Mouse (Mus musculus) retina, embryonic 14.5 days (tissue): ENCODE results near the gene Gemin7.

Experiments
- DNase-seq: peaks from one replicate; pipeline ENCODE4 v3.0.0-alpha.2; 2015; ENCODE audit warnings: low spot score

The Gemin7 gene

GRCm38 (mm10) chr7:19575559-19575958, 1.8 kb downstream of the Gemin7 start:
- no peak for DNase-seq

GRCm38 (mm10) chr7:19573776-19574140, 3.6 kb downstream of the Gemin7 start:
- no peak for DNase-seq

GRCm38 (mm10) chr7:19572926-19573775, 4.2 kb downstream of the Gemin7 start:
- DNase-seq, result peak; percentile 87

- no peak for DNase-seq
Observed at GRCm38 (mm10) chr7:19569647-19570046, 7.7 kb downstream of the Gemin7 start.

GRCm38 (mm10) chr7:19567426-19567825, 10.0 kb downstream of the Gemin7 start:
- no peak for DNase-seq

- DNase-seq, result no peak
Observed at GRCm38 (mm10) chr7:19565803-19566202, 11.6 kb downstream of the Gemin7 start.

- no peak for DNase-seq
Observed at GRCm38 (mm10) chr7:19564455-19564854, 12.9 kb downstream of the Gemin7 start.

GRCm38 (mm10) chr7:19563884-19564283, 13.5 kb downstream of the Gemin7 start:
- DNase-seq, result no peak

GRCm38 (mm10) chr7:19562643-19563410, 14.6 kb downstream of the Gemin7 start, which contains the start of gene Ppp1r37:
TSS of gene Ppp1r37 (minus strand) at chr7:19563076.
- peak; percentile 67 for DNase-seq

- DNase-seq, result peak; percentile 99
Observed at GRCm38 (mm10) chr7:19561765-19562642, 15.4 kb downstream of the Gemin7 start.

GRCm38 (mm10) chr7:19561431-19561764, 16.0 kb downstream of the Gemin7 start:
- DNase-seq, result peak; percentile 26

GRCm38 (mm10) chr7:19560491-19561260, 16.7 kb downstream of the Gemin7 start:
- no peak for DNase-seq

- peak; percentile 76 for DNase-seq
Observed at GRCm38 (mm10) chr7:19558965-19559364, 18.4 kb downstream of the Gemin7 start.

- no peak for DNase-seq
Observed at GRCm38 (mm10) chr7:19557982-19558900, 19.2 kb downstream of the Gemin7 start.

- DNase-seq, result no peak
Observed at GRCm38 (mm10) chr7:19557086-19557485, 20.3 kb downstream of the Gemin7 start.

GRCm38 (mm10) chr7:19554168-19554567, 23.2 kb downstream of the Gemin7 start:
- no peak for DNase-seq

GRCm38 (mm10) chr7:19552443-19552842, 25.0 kb downstream of the Gemin7 start:
- no peak for DNase-seq

GRCm38 (mm10) chr7:19551634-19552033, 25.8 kb downstream of the Gemin7 start:
- DNase-seq, result no peak

- no peak for DNase-seq
Observed at GRCm38 (mm10) chr7:19549394-19549793, 28.0 kb downstream of the Gemin7 start.

- DNase-seq, result no peak
Observed at GRCm38 (mm10) chr7:19547344-19547969, 29.9 kb downstream of the Gemin7 start.
